Mouse (Mus musculus) left cerebral cortex, postnatal 14 days (tissue): ENCODE results near the gene Rnft2. TPM values are rescaled to one million over a fixed set of nuclear protein-coding genes. Genes with fewer than 3 reads are reported as not detected.
A peak's percentile ranks its signal among the peaks of the same experiment; 100 is the strongest.

Experiments used
- DNase-seq, 2 experiments: peaks; one replicate each; pipeline ENCODE4 v3.0.0; 2021 to 2022; ENCODE audit warnings: low spot score in 2 of 2, mixed read lengths in 1 of 2
- intact Hi-C: fragments of 180-260 bp; cut with DNase I; formaldehyde crosslinking; loops from one replicate; pipeline ENCODE4 v1.15.1; 2025
- total RNA-seq, 2 experiments: library from RNA; stranded (reverse); gene quantifications; 2 replicates each; pipeline ENCODE4 v1.2.3; 2021

The Rnft2 gene
- total RNA-seq, 2 experiments from 2014 or later, result 105 to 109 TPM

DNA sequence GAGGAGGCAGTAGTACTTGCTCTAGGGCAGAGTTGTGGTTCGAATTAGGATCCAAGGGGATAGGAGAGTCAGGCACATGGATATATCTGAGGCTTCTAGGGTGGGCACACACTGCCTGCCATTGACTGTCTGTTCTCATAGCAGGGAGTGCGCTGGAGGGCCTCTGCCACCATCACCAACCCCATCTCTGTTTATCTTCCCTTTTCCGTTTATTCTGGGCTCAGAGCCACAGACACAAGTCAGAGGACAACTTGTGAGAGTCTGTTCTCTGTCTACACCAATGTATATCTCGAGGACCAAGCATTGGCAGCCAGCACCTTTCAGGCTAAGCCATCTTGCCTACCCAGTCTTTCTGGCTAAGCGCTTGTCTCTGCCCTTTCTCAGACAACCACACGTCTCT lies 14.7 kb upstream of the Rnft2 start:
- intact Hi-C loops, result no loop called here
- DNase-seq, result no peak

DNA sequence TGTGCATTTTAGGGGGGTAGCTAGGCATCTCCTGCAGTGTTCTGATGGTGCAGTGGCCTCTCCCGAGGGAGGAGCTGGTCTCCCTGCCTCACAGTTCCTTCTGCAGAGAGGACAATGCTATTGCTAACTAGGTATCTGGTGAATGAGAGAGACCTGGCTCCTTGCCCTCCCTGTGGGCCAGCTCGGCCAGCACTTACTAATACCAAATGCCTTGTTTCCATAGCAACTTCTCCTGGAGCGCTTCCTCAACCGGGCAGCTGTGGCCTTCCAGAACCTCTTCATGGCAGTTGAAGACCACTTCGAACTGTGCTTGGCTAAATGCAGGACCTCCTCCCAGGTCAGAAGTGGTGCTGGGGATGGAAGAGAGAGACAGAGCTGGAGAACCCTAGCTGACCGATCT lies 14.2 kb upstream of the Rnft2 start:
- intact Hi-C loops, result no loop called here
- DNase-seq, result peak in 1 of 2 experiments; percentile 47

DNA sequence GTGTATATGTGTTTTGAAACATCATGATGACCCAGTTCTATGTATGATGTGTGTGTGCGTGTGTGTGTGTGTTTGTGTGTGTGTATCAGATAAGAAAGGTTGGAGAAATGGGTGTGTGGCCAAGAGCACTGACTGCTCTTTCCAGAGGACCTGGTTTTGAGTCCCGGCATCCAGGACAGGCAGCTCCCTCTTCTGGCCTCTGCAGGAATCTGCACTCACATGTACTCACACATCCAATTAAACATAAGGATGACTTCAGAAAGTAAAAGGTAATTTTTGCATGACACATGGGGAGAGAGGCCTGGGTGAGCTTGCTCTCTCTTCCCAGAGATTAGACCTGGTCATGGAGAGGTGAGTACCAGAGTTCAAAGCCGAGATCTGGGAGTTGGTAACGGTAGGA lies 12.1 kb upstream of the Rnft2 start:
- intact Hi-C loops, result no loop called here
- no peak for DNase-seq

DNA sequence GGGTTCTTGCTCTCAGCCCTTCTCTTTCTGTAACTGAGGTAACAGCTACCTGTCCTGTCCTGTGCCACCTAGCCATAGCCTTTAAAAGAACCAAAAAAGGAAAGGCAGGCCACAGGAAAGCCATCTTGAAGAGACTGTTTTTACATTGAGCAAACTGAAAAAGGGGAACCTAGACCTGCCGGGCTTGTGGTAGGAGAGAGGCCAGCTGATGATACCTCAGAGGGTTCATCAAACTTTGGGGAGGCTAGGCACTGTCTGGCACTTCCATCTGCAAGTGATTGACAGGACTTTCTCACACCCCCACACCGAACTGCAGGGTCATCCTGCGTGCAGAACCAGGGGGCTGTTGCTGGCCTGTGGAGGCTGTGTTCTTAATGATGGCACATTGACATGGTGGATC lies 8.6 kb upstream of the Rnft2 start:
- DNase-seq, result no peak
- intact Hi-C loops, result no loop called here

DNA sequence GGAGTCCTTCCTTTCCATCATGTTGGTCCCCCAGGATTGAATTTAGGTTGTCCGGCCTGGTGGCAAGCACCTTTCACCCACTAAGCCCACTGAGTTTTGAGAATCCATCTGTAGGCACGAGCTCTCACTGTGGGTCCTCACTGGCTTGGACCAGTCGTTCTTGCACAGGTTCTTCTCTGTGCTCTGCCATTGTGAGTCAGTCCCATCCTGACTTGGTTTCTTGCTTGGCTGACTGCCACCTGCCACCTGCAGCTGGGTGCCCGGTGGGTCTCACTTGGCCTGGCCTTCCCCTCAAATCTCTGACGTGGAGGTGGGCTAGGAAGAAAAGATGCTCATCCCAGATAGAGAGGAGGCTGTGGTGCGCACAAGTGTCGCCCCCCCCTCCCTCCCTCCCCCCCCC lies 6.1 kb upstream of the Rnft2 start:
- DNase-seq, result no peak
- intact Hi-C loops, result no loop called here

DNA sequence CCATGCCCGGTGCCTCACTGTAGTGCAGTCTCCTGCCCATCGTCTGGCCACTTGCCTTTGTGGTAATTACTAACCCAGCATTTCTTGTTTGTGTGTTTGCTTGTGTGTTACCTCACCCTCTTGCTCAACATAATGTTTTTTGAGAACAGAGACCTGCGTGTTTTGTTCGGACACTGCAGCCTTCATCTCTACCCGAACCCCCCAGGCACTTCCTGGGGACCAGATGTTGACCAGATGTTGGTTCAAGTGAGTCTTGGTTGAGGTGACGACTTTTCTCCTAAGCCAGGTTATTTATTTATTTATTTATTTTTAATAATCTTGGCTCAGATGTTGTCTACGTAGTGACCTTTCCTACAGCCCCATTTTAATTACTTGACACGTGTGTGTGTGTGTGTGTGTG lies 2.5 kb upstream of the Rnft2 start:
- no peak for DNase-seq
- intact Hi-C loops, result no loop called here

DNA sequence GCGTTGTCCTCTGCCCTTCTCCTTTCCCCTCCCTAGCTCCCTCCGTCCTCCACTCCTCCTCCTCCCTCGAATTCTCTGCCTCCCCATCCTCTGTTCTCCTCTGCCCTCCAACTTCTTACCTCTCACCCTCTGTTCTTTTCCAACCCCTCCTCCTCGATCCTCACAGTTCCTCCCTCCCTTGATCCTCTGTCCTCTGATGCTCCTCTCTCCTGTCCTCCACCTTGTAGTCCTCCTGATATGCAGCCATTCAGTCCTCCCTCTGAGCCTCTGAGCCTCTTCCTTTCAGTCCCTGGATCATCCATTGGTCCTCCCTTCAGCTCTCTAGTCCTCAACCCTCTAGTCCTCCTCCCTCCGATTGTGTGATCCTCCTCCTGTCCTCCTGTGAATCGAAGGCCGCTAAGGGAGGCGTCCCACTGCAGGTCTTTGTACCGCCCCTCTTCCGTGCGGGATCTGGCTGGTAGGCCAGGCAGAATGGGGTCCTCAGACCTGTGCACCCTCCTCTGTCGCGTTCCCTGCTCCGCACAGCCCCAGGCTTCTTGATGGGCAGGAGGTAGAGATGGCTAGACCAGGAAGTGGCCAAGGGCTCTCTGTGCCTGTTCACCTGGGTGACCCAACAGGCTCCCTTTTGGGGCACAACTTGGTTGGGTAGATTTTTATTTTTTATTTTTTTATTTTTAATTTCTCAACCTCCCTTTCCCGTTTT lies 841 bp upstream of the Rnft2 start:
- no peak for DNase-seq
- intact Hi-C loops, result loop anchor here (2.0 kb wide), 1 partner anchor 75 kb away; no protein-coding TSS in a partner anchor

DNA sequence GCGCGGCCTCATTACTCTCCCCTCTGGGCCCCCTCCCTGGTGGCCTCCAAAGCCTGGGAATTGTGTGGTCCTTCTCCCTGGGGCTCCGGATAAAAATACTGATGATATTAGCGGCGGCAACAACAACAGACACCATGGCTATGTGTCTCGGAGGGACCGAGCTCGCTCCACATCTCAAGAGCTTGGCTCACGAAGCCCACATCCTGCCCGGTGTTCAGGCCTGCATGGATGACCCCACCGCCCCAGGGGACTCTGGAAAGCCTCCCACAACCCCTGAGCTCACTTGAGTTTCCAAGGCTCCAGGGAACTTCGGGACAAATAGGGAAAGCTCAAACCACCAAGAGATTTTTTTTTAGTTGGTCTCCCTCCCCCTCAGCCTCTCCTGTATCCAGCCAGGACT lies 5.2 kb downstream of the Rnft2 start:
- intact Hi-C loops, result no loop called here
- DNase-seq, result no peak

DNA sequence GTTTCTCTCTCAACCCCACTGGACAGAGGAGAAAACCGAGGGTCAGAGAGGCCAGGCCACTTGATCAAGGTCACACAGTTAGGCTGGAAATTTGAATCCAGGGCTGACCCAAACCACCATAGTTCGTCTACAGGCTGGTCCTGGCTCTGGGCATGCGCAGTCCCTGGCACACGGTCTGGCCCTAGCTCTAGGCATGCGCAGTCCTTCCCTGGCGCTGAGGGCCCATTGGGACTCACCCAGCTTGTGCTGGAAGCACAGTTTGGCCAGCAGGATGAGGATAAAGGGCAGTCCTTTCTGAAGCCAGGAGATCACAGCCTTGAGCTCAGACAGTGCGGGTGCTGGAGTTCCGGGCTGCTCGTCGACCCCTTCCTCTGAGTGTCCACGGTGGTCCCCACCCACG lies 8.0 kb downstream of the Rnft2 start:
- no peak for DNase-seq
- intact Hi-C loops, result no loop called here

DNA sequence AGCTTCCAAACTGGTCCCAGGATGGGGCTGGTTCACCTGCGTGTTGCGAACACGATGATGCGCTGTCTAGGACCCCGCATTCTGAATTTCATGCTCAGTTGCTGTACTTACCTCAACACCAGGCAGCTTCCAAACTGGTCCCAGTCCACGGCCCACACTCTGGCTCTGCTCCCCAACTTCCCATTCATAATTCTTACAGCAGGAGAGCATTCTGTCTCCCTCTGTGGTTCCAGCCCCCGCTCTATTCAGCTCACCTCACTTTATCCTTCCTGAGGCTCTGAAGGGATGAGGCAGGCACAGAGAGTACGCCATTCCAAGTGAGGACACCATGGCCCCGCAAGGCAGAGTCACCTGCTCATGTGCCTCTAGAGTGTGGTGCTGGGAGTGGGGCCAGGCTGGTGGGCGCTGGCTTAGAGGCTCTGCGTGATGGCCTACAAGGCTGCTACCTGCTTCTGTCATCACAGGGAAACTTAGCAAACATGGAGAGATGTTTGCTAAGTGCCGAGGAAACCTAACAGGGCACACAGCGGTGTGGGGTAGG lies 14.8 kb downstream of the Rnft2 start:
- no peak for DNase-seq
- intact Hi-C loops, result no loop called here

DNA sequence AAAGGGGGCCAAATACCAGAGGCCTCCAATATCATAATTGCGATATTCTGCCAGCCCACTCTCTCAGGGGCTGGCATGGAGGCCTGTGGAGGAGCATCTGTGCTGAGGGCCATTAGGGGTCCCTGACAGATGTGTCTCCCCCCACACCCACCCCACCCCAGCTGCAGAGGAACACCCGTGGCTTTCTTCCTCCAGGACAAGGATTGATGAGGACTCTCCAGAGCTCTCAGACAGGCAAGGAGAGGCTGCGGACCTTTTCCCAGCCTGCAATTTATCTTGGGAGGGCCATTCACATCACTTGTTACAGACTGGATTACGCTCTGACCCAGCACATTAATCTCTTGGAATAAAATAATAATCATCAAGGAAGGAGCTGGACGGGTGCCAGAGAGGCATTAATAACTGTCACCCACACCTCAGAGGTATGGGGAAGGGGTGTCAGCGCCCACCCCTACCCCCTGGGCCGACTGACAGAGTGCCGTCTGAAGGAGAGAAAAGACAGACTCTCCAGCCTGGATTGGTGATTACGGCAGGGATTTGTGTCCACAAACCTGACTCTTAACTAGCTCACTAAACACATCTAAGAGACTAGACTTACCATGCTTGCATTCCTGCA lies 21.7 kb downstream of the Rnft2 start:
- no peak for DNase-seq
- intact Hi-C loops, result no loop called here

DNA sequence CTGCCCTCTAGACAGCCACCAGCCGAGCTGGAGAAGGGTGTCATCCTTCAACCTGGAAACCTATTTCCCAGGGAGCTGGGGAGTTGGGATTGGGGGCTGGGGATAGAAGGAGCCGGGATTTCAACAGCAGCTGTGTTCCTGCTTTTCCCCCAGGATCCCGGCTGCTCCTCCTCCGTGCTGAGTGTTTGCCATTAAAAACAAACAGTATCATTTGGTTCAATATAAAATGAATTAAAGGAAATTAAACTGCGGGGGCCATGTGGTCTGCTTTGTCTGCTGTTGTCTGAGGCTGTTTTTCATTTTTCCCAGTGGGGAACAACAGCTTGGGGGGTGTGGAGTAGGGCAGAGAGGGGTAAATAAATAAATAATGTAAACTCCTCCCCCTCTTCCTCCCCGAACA lies 27.5 kb downstream of the Rnft2 start:
- DNase-seq, result no peak
- intact Hi-C loops, result no loop called here

DNA sequence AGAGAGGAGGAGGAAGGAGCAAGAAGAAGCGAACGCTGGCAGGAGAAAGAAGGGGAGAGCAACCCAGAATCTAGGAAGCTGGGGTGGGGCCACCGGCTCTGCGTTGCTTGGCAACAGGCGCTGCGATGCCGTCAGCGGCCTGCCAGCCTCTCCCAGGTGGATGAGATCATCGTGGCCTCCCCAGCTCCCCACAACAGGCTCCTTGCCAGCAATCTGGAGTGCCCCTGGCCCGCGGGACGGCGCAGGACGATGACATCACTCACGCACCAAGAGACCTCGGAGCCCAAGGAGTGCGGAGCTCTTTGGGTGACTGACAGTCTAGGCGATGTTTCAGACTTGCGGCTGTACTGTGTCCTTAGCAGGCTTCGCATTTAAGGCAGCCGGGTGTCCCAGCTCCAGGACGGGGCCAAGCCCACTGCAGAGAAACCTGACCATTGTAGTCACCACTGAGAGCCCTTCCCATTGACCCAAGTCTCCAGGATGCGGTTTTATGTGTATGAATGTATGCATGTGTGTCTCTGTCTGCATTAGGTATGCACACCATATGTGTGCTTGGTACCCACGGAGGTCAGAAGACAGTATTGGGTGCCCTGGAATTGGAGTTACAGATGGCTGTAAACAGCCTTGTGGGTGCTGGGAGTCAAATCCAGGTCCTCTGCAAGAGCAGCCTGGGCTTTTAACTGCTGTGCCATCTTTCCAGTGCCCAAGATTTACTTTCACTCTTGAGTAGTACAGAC lies 30.3 kb downstream of the Rnft2 start:
- intact Hi-C loops, result no loop called here
- DNase-seq, result peak; percentile 91 to 94

DNA sequence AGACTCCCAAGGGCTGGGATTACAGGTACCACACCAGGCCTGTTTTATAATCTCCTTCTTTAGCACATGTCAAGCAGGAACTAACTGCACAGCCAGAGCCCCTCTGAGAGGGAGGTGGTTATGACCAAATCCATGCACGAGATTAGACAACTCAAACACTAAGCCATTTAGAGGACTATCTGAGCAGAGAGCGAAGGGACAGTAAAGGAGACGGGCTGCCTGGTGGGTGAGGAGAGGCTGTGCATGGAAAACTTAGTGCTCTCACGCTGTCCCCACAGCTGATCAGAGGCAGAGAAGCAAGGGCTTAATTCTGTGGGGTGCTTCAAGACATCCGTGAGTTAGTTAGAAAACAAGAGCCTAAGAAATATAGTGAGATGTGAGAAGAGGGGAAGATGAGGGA lies 30.9 kb downstream of the Rnft2 start:
- no peak for DNase-seq
- intact Hi-C loops, result no loop called here

DNA sequence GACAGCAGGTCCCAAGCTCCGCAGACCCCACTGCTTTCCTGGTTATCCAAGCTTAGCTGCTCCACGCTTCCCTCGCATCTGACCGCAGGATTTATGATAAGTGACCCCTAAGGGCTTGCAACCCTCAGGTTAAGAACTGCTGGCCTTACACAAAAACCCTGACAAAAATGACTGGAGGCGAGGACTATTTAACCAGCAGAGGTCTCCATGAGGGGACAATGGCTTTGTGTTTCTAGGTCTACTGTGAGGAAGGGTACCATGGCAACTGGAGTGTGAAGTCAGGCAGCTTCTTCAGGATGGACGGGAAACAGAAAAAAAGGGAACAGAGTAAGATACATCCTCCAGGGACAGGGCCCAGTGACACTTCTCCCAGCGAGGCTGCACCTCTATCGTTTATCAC lies 39.1 kb downstream of the Rnft2 start:
- DNase-seq, result no peak
- intact Hi-C loops, result no loop called here

DNA sequence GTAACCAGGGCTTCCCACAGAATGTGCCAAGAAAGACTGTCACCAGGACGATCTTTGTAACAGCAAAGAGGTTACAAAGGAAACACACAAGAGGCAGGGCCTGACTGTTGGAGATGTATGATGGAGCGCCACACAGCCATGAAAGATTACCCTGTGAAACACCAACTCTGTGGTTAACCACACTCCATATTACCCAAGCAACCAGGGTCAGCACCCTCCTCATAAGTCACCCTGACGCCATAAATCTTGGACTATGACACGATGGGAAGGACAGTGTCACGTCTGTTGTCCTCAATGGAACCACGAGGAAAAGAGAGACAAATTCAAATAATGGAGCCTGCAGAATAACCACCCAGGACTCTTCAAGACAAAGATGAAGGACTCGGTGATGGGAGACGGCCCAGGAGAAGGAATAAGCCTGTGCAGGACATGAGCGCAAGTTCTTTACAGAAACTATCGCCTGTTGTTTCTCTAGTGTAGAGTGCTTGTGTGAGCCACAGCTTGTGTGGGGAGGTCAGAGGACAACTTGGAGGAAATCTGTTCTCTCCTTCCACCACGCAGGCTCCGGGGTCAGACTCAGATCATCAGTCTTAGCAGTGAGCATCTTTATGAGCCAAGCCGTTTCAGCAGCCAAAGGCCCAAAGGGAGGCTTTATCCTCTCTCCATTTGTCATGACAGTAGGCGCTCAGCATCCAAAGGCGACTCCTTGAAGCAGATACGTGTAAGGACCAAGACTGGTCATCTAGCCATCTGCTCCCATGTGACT lies 40.1 kb downstream of the Rnft2 start:
- DNase-seq, result no peak
- intact Hi-C loops, result no loop called here

DNA sequence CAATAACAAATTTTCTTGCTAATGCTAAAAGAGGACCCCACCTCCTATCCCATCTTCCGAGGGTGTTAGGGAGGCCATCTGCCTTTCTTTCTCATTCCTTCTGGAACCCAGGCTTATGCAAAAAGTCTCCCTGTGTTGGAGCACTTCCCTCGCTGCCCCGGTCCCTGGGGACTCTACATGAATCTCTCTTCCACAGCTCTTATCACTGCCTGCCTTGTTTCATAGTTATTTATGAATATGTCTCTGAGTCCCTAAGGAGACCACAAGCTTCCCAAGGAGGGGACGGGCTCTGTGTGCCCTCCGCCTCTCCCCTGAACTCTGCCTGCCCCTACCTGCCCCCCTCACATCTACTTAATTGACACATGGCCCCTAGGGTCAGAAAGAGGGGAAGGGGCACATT lies 45.2 kb downstream of the Rnft2 start:
- intact Hi-C loops, result no loop called here
- DNase-seq, result no peak

DNA sequence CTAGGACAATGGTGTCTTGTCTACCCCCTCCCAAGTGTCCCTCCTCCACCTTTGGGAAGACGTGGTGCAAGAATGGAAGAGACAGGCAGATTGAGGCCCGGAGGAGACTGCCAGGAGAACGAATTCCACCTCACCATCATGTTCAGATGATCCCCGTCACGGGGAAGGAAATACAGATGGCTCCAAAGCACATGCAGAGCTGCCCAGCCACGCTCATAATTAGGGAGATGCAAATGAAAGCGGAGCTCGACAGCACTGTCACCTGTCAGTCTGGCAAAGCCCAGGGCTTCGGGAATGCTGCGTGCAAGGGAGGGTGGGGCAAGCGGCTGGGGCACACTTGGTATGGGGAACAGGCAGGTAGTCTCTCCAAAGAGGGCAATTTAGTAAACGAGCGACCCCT lies 47.5 kb downstream of the Rnft2 start:
- intact Hi-C loops, result no loop called here

DNA sequence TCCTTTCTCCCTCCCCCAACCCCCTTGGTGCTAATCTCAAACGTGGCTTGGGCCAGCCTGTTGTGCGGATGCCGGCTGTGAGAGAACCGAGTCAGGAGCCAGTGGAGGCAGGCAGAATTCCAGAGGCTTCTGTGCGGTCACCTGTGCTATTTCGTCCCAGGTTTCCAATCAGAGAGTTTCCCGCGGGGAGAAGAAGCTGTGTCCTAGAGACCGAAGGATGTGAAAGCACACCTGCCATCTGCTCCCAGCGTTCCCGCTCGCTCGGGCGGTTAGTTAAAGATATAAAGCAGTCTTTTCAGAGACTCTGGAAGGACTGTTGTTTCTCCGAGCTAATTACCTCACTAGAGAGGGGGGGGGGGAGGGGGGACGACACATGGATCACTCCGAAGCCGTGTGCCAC lies 52.7 kb downstream of the Rnft2 start:
- intact Hi-C loops, result no loop called here
- DNase-seq, result peak in 1 of 2 experiments; percentile 61

More for the DNA sequence above, 47.5 kb downstream of the Rnft2 start:
- no peak for DNase-seq

DNA sequence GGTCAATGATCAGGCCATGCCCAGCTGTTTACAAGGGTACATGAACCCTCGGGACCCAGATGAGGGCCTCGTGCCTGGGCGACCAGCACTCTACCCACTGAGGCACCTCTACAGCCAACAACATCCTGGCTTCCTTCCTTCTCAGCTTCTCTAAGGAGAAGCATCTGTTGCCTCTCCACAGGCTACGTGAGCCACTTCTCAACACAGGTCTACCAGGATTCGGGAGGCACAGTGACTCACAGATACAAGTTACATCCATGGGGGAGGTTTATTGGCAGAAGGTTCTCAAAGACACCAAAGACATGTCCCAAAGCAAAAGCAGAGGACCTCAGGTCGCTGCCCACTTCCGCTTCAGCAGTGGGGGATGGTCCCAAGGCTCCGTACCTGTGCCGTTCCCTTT lies 54.4 kb downstream of the Rnft2 start:
- intact Hi-C loops, result no loop called here
- peak in 1 of 2 experiments; percentile 60 for DNase-seq
